Mouse (Mus musculus) forebrain, postnatal 0 days (tissue): ENCODE data around the gene Lcat. TPM values are rescaled to one million over a fixed set of nuclear protein-coding genes. Genes with fewer than 3 reads are reported as not detected.

ENCODE experiments used
- ATAC-seq: fragments of 200-750 bp; cut with Nextera tagmentation; 2 replicates; pipeline ENCODE4 v1.8.0; 2017; ENCODE audit warnings: mild to moderate bottlenecking, moderate library complexity
- DNase-seq: peaks from one replicate; pipeline ENCODE4 v3.0.0-alpha.2; 2015
- H3K27ac ChIP-seq: fragments of 300-500 bp; sonication (generic); 2 replicates; pipeline ENCODE4 v1.5.1; 2014; ENCODE audit warnings: low read depth, mild to moderate bottlenecking, antibody characterized with exemption, low read length, moderate library complexity, mixed read lengths
- H3K27me3 ChIP-seq: fragments of 300-500 bp; sonication (generic); 2 replicates; pipeline ENCODE4 v1.6.1; 2014; ENCODE audit warnings: mild to moderate bottlenecking, low read length, mixed read lengths; ENCODE audit not compliant: insufficient read depth
- H3K36me3 ChIP-seq: fragments of 300-500 bp; sonication (generic); 2 replicates; pipeline ENCODE4 v1.6.1; 2014; ENCODE audit warnings: mild to moderate bottlenecking, moderate library complexity; ENCODE audit not compliant: insufficient read depth
- H3K4me1 ChIP-seq: fragments of 300-500 bp; sonication (generic); 2 replicates; pipeline ENCODE4 v1.6.1; 2014; ENCODE audit warnings: antibody characterized with exemption; ENCODE audit not compliant: insufficient read depth
- H3K4me2 ChIP-seq: fragments of 300-500 bp; sonication (generic); 2 replicates; pipeline ENCODE4 v1.6.1; 2014; ENCODE audit warnings: low read depth, mild to moderate bottlenecking, moderate library complexity
- H3K4me3 ChIP-seq: fragments of 300-500 bp; sonication (generic); 2 replicates; pipeline ENCODE4 v1.5.1; 2014; ENCODE audit warnings: low read depth, low read length, mixed read lengths
- H3K9ac ChIP-seq: fragments of 300-500 bp; sonication (generic); 2 replicates; pipeline ENCODE4 v1.6.1; 2014; ENCODE audit warnings: mild to moderate bottlenecking
- H3K9me3 ChIP-seq: fragments of 300-500 bp; sonication (generic); 2 replicates; pipeline ENCODE4 v1.6.1; 2016; ENCODE audit warnings: low read length
- CTCF ChIP-seq: sonication (generic); IDR thresholded peaks from 2 replicates; pipeline ENCODE4 v1.5.1; 2016; ENCODE audit warnings: antibody characterized with exemption, control low read depth, low read depth
- WGBS: fragments of 180-500 bp; shearing (Covaris S2); extraction: QIAGEN DNeasy Blood & Tissue Kit; methylation state at CpG from one replicate; pipeline ENCODE4 v1.1.7; 2014; 5-methylcytosine and 5-hydroxymethylcytosine counted together
- polyA plus RNA-seq: library from polyadenylated mRNA; unstranded; fragments of >200 nt; fragmentation: Nextera tagmentation; extraction: Ambion mirVana; gene quantifications from 2 replicates; pipeline ENCODE4 v1.2.1, GENCODE M21; 2015
- total RNA-seq: library from RNA; depleted of rRNA; stranded (reverse); fragments of >200 nt; gene quantifications from 2 replicates; pipeline ENCODE4 v1.2.3, GENCODE M21; 2014

The Lcat gene
- total and polyA plus RNA-seq, 2 experiments from 2014 or later = 5.9 to 6.0 TPM

DNA sequence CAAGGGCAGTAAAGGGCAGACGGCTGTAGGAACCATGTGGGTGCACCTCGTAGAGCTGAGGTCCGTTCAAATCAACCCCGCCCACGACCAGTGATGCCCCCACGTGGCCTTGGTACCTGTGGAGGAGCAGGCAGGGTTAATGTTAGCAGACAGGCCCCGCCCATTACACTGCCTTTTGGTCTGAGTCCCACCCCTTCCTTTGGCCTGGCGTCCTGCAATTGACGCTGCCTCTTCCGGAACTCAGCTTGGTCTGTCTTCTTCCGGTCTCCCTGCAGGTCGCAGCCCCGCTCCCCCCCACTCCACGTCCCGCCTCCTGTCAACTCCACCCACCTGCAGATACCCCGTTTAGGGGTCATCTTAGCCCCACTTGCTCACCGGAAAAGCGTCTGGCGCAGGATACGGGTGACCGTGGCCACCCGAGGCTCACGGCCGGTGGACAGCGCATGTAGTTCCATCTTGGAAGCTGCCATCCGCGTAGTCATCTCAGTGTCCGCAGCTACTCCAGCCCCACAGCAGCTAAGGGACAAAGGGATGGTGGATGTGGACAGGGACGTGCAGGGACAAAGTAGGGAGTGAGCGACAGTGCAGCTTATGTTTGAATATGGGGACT is 6.2 kb downstream of the Lcat start:
- peak overlapping the region; percentile 89 for H3K9ac ChIP-seq
- no peaks in the 10 kb centered on the region for H3K27me3 ChIP-seq
- DNase-seq = peak; percentile 85
- H3K4me2 ChIP-seq = peak overlapping the region; percentile 94
- H3K27ac ChIP-seq = peak overlapping the region; percentile 81
- H3K9me3 ChIP-seq = no peaks in the 10 kb centered on the region
- WGBS = 1% methylated on average over 30 of the region's 30 CpGs
- H3K36me3 ChIP-seq = peaks cover 9% of the 10 kb centered on the region
- no peak for TF ChIP-seq CTCF
- peaks cover 6% of the 10 kb centered on the region; the same call in 1 of the 2 replicates for H3K4me1 ChIP-seq
- H3K4me3 ChIP-seq = peak overlapping the region; percentile 58
- peak; percentile 89 for ATAC-seq

DNA sequence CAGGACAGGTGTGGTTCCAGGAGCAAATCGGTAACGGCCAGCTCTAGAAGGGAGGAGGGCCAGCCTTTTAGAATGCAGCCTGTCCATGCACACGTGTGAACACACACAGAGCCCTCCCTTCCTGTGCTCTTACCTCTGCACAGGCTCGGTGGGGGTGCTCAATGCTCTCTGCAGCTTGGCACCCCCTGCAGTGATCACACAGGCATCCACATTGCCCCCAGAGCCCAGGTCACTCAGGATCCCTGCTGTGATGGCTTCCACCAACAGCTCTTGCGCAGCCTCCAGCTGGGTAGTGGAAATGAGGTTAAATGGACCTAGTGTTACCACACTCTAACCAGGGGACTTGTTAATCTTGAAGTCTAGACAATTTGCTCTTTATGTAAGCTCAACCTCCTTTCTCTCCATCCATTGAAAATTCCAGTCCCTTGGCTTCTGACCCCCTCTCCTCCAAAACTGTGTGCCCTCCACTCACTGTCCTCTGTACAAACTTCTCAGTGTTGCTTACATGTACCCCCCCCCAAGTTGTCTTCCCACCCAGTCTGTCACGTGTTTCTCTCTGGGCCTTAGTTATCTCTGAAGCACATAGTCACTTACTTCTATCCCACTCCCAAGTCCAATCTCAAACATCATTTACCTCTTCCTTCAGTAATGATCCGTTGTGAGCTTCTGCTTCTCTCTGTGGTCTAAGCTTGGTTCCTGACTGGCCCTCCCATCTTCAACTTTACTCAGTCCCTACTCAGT is 7.1 kb downstream of the Lcat start:
- no peaks in the 10 kb centered on the region for H3K27me3 ChIP-seq
- TF ChIP-seq CTCF = no peak
- ATAC-seq (no peak), DNase-seq (no peak)
- H3K27ac ChIP-seq = no peak overlapping the region
- H3K36me3 ChIP-seq = peaks cover 18% of the 10 kb centered on the region
- H3K4me3 ChIP-seq = peak overlapping the region; percentile 58
- H3K4me1 ChIP-seq = peaks cover 6% of the 10 kb centered on the region; the same call in 1 of the 2 replicates
- H3K4me2 ChIP-seq = peak overlapping the region; percentile 94
- no peaks in the 10 kb centered on the region for H3K9me3 ChIP-seq
- H3K9ac ChIP-seq = peak overlapping the region; percentile 89
- WGBS = 26% methylated on average over 7 of the region's 7 CpGs

DNA sequence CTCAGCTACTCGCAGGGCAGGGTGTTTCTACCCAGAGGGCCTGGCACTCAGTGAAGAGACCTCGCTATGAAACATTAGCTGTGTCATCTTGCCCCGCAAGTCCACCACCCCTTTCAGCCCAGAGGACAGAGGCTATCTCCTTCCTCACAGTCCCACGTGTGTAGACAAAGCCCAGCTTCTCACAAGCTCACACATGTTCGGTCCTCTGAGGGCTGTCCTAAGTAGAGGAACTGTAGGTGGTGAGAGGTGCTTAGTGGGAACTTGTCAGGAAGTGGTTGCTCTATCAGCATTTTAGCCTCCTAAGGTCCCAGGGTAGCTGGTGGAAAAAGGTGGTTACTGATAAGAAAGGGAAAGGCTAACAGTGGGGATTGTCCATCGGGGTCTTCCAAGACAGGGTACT is 8.1 kb downstream of the Lcat start:
- DNase-seq (no peak), ATAC-seq (no peak)

DNA sequence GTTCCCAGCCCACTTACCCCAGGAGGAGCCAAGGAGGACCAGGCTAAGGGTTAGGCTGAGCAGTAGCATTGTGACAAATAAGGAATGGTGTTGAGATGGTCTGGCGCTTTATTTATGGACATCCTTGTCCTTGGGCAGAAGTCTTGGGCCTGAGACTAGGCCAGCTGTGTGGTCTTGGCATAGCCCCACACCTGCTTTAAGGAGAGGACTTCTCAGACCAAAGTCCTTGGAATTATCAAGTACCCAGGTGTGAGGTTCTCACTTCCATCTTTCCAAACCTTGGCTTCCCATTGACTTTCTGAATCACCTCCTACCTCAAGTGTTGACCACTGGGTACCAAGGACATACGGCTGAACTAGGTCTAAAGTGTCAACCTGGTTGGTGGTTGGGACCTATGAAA is 9.4 kb downstream of the Lcat start, which contains the start of gene Ctrl:
Gene Ctrl (minus strand): TSS at position 101 of the 400 bp plus-strand sequence.
- Histone ChIP-seq H3K4me1 (peaks cover 6% of the 10 kb centered on the region; the same call in 1 of the 2 replicates), H3K9me3 (no peaks in the 10 kb centered on the region), H3K27ac (no peak within 1 kb of the TSS), H3K4me2 (no peak within 1 kb of the TSS), H3K4me3 (no peak within 1 kb of the TSS), H3K9ac (no peak within 1 kb of the TSS), H3K27me3 (no peaks in the 10 kb centered on the region), H3K36me3 (peaks cover 26% of the 10 kb centered on the region)
- DNase-seq = no peak
- WGBS = 91% methylated on average over 2 of the region's 2 CpGs
- no peak for TF ChIP-seq CTCF
- no peak for ATAC-seq

More for the DNA sequence above, 8.1 kb downstream of the Lcat start:
- H3K36me3 ChIP-seq = peaks cover 20% of the 10 kb centered on the region
- no peak overlapping the region for H3K4me2 ChIP-seq
- H3K9ac ChIP-seq = no peak overlapping the region
- whole genome bisulfite sequencing = 90% methylated on average over 6 of the region's 6 CpGs
- no peak overlapping the region for H3K27ac ChIP-seq
- H3K9me3 ChIP-seq = no peaks in the 10 kb centered on the region
- H3K4me1 ChIP-seq = peaks cover 6% of the 10 kb centered on the region; the same call in 1 of the 2 replicates
- TF ChIP-seq CTCF = no peak
- no peak overlapping the region for H3K4me3 ChIP-seq
- no peaks in the 10 kb centered on the region for H3K27me3 ChIP-seq

DNA sequence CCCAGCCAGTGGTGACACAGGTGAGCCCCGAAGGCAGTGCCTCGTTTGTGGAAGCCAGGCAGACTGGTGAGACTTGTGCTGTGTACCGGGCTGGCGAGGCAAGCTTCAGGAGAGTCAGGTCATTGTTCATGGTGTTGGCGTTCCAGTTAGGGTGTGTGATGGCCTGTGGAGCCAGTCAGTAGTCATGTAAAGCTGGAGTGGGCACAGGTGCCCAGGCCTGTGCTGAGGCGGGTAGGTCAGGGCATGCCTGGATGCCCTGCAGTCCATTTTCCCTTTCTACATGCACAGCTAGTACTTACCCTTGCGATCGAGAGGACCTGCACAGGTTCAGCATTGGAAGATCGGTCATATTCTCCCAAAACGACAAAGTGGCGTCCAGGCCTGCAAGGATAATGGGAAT is 10.7 kb downstream of the Lcat start:
- DNase-seq (no peak), ATAC-seq (no peak)
- Histone ChIP-seq H3K27ac (no peak overlapping the region), H3K4me1 (no peaks in the 10 kb centered on the region; the same call in 1 of the 2 replicates), H3K9ac (no peak overlapping the region), H3K36me3 (peaks cover 26% of the 10 kb centered on the region), H3K4me2 (no peak overlapping the region), H3K4me3 (no peak overlapping the region), H3K27me3 (no peaks in the 10 kb centered on the region), H3K9me3 (no peaks in the 10 kb centered on the region)
- no peak for TF ChIP-seq CTCF
- 91% methylated on average over 11 of the region's 11 CpGs for WGBS

DNA sequence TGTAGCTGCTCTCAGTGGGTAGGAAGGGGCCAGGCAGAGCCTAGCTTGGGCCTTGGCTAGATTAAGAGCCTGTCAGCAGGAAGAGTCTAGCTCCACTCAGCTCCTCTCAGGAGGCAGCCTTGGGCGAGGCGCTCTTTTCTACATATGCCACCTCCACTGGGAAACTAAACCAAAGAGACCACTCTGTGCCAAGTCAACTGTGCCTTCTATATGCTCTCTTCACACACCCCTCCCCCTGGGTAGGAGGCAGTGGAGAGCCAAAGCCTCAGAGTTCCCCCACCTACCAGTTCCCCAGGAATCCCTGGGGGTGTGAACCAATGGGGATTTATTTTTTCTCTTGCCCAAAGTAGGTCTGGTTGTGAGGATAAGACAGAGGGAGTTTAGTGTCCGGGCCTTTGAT is 11.9 kb downstream of the Lcat start:
- no peak for TF ChIP-seq CTCF
- no peaks in the 10 kb centered on the region for H3K4me1 ChIP-seq
- no peaks in the 10 kb centered on the region for H3K9me3 ChIP-seq
- ATAC-seq (no peak), DNase-seq (no peak)
- WGBS = 91% methylated on average over 3 of the region's 3 CpGs
- H3K27me3 ChIP-seq = no peaks in the 10 kb centered on the region
- no peak overlapping the region for H3K4me2 ChIP-seq
- peaks cover 26% of the 10 kb centered on the region for H3K36me3 ChIP-seq
- no peak overlapping the region for H3K9ac ChIP-seq
- no peak overlapping the region for H3K27ac ChIP-seq
- H3K4me3 ChIP-seq = no peak overlapping the region

DNA sequence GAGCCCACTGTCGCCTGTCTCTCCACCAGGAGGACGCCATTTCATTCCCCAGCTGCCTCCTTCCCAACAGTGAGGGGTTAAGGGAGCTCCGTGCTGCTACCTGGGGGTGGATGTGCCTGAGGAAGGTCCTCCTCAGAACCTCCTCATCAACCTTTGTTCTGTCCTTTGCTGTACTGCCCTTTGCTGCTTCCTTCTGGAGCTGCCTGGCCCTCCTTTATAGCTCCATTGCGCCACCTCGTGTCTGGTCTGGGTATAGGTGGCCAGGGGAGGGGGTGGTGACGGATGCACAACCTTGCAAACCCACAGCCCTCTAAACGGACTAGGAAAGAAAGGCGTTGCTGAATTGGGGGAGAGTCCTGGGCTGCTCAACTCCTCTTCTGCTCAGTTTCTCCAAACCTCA is 12.6 kb downstream of the Lcat start:
- Histone ChIP-seq H3K9ac (peak overlapping the region; percentile 31; the same call in 1 of the 2 replicates), H3K4me2 (no peak overlapping the region)

More for the DNA sequence above, 12.6 kb downstream of the Lcat start:
- Histone ChIP-seq H3K4me3 (no peak overlapping the region), H3K36me3 (peaks cover 30% of the 10 kb centered on the region), H3K27ac (0 out of 2 replicates have a peak overlapping the region, but pooled peaks have one; percentile 40), H3K4me1 (no peaks in the 10 kb centered on the region), H3K27me3 (no peaks in the 10 kb centered on the region), H3K9me3 (no peaks in the 10 kb centered on the region)
- TF ChIP-seq CTCF = peak; percentile 96
- ATAC-seq (peak; percentile 88), DNase-seq (peak; percentile 83)
- WGBS = 18% methylated on average over 8 of the region's 8 CpGs
